Mouse (Mus musculus): Measurements from ENCODE around the gene Igsf6. TPM values are rescaled to one million over a fixed set of nuclear protein-coding genes. Genes with fewer than 3 reads are reported as not detected.

Gene Igsf6
- polyA plus RNA-seq, 1 experiment = 2.7 TPM

- TF ChIP-seq CTCF (IDR thresholded peaks at IDR 0.05; ENCODE audit: insufficient read depth, low read length) (no peak), POLR2A (IDR thresholded peaks at IDR 0.05; ENCODE audit: borderline replicate concordance, extremely low read depth, low read depth, low read length) (no peak)
- H3K4me1 ChIP-seq (ENCODE audit: control insufficient read depth, insufficient read depth, low read length) = peaks cover 7% of the 10 kb centered on the region; the same call in 1 of the 2 replicates
- WGBS = 45% methylated on average over 5 of the region's 5 CpGs
- no peak overlapping the region for H3K4me3 ChIP-seq (replicated peaks; ENCODE audit: extremely low read depth, low read depth, low read length)
- no peak for DNase-seq
Measured at GRCm38 (mm10) chr7:121072506-121072905, 1.9 kb downstream of the Igsf6 start.

GRCm38 (mm10) chr7:121071276-121071675 is 3.1 kb downstream of the Igsf6 start:
- 91% methylated on average over 4 of the region's 4 CpGs for WGBS
- TF ChIP-seq POLR2A (IDR thresholded peaks at IDR 0.05; ENCODE audit: borderline replicate concordance, extremely low read depth, low read depth, low read length) (no peak), CTCF (IDR thresholded peaks at IDR 0.05; ENCODE audit: insufficient read depth, low read length) (no peak)

GRCm38 (mm10) chr7:121064309-121064708 is 10.1 kb downstream of the Igsf6 start:
- H3K4me3 ChIP-seq (replicated peaks; ENCODE audit: extremely low read depth, low read depth, low read length) = no peak overlapping the region
- DNase-seq = no peak
- H3K4me1 ChIP-seq (ENCODE audit: control insufficient read depth, insufficient read depth, low read length) = peaks cover 2% of the 10 kb centered on the region; the same call in 1 of the 2 replicates
- TF ChIP-seq POLR2A (IDR thresholded peaks at IDR 0.05; ENCODE audit: borderline replicate concordance, extremely low read depth, low read depth, low read length) = no peak
- no peak for TF ChIP-seq CTCF (IDR thresholded peaks at IDR 0.05; ENCODE audit: insufficient read depth, low read length)
- 36% methylated on average over 4 of the region's 4 CpGs for WGBS

More at GRCm38 (mm10) chr7:121071276-121071675, 3.1 kb downstream of the Igsf6 start:
- no peak for DNase-seq
- H3K4me1 ChIP-seq (ENCODE audit: control insufficient read depth, insufficient read depth, low read length) = peaks cover 7% of the 10 kb centered on the region; the same call in 1 of the 2 replicates
- H3K4me3 ChIP-seq (replicated peaks; ENCODE audit: extremely low read depth, low read depth, low read length) = no peak overlapping the region

- WGBS = 39% methylated on average over 6 of the region's 6 CpGs
- Histone ChIP-seq H3K4me3 (replicated peaks; ENCODE audit: extremely low read depth, low read depth, low read length) (no peak overlapping the region), H3K4me1 (ENCODE audit: control insufficient read depth, insufficient read depth, low read length) (peaks cover 5% of the 10 kb centered on the region)
- DNase-seq = no peak
- no peak for TF ChIP-seq CTCF (IDR thresholded peaks at IDR 0.05; ENCODE audit: insufficient read depth, low read length)
Measured at GRCm38 (mm10) chr7:121059477-121060218, 14.7 kb downstream of the Igsf6 start.

- DNase-seq = no peak
- no peak for TF ChIP-seq POLR2A (IDR thresholded peaks at IDR 0.05; ENCODE audit: borderline replicate concordance, extremely low read depth, low read depth, low read length)
- no peak for TF ChIP-seq CTCF (IDR thresholded peaks at IDR 0.05; ENCODE audit: insufficient read depth, low read length)
- H3K4me1 ChIP-seq (ENCODE audit: control insufficient read depth, insufficient read depth, low read length) = no peaks in the 10 kb centered on the region
- WGBS = 82% methylated on average over 4 of the region's 4 CpGs
- no peak overlapping the region for H3K4me3 ChIP-seq (replicated peaks; ENCODE audit: extremely low read depth, low read depth, low read length)
Measured at GRCm38 (mm10) chr7:121053071-121053470, 21.3 kb downstream of the Igsf6 start.

- TF ChIP-seq POLR2A (IDR thresholded peaks at IDR 0.05; ENCODE audit: borderline replicate concordance, extremely low read depth, low read depth, low read length) (no peak), CTCF (IDR thresholded peaks at IDR 0.05; ENCODE audit: insufficient read depth, low read length) (no peak)
- Histone ChIP-seq H3K4me3 (replicated peaks; ENCODE audit: extremely low read depth, low read depth, low read length) (no peak overlapping the region), H3K4me1 (ENCODE audit: control insufficient read depth, insufficient read depth, low read length) (no peaks in the 10 kb centered on the region; the same call in 1 of the 2 replicates)
- 84% methylated on average over 2 of the region's 2 CpGs for WGBS
- no peak for DNase-seq
Measured at GRCm38 (mm10) chr7:121047624-121048023, 26.7 kb downstream of the Igsf6 start.

GRCm38 (mm10) chr7:121045671-121046453 is 28.5 kb downstream of the Igsf6 start:
- DNase-seq = no peak
- WGBS = 61% methylated on average over 6 of the region's 6 CpGs
- Histone ChIP-seq H3K4me3 (replicated peaks; ENCODE audit: extremely low read depth, low read depth, low read length) (no peak overlapping the region), H3K4me1 (ENCODE audit: control insufficient read depth, insufficient read depth, low read length) (no peaks in the 10 kb centered on the region; the same call in 1 of the 2 replicates)
- TF ChIP-seq CTCF (IDR thresholded peaks at IDR 0.05; ENCODE audit: insufficient read depth, low read length) (no peak), POLR2A (IDR thresholded peaks at IDR 0.05; ENCODE audit: borderline replicate concordance, extremely low read depth, low read depth, low read length) (no peak)

GRCm38 (mm10) chr7:121044251-121044650 is 30.1 kb downstream of the Igsf6 start:
- WGBS = 55% methylated on average over 1 of the region's 1 CpGs
- DNase-seq = no peak
- Histone ChIP-seq H3K4me3 (replicated peaks; ENCODE audit: extremely low read depth, low read depth, low read length) (no peak overlapping the region), H3K4me1 (ENCODE audit: control insufficient read depth, insufficient read depth, low read length) (no peaks in the 10 kb centered on the region; the same call in 1 of the 2 replicates)
- TF ChIP-seq CTCF (IDR thresholded peaks at IDR 0.05; ENCODE audit: insufficient read depth, low read length) = no peak
- TF ChIP-seq POLR2A (IDR thresholded peaks at IDR 0.05; ENCODE audit: borderline replicate concordance, extremely low read depth, low read depth, low read length) = no peak

- Histone ChIP-seq H3K4me3 (replicated peaks; ENCODE audit: extremely low read depth, low read depth, low read length) (no peak overlapping the region), H3K4me1 (ENCODE audit: control insufficient read depth, insufficient read depth, low read length) (no peaks in the 10 kb centered on the region; the same call in 1 of the 2 replicates)
- no peak for DNase-seq
- WGBS = 95% methylated on average over 1 of the region's 1 CpGs
- TF ChIP-seq CTCF (IDR thresholded peaks at IDR 0.05; ENCODE audit: insufficient read depth, low read length) (no peak), POLR2A (IDR thresholded peaks at IDR 0.05; ENCODE audit: borderline replicate concordance, extremely low read depth, low read depth, low read length) (no peak)
Measured at GRCm38 (mm10) chr7:121043510-121043909, 30.9 kb downstream of the Igsf6 start.

All from lung, adult 2 months (tissue).